Mouse (Mus musculus) embryonic fibroblast, embryonic 13.5 days (primary cell): ENCODE measurements around the gene Il1a. TPM values are rescaled to one million over a fixed set of nuclear protein-coding genes. Genes with fewer than 3 reads are reported as not detected.

Experiments used
- H3K27ac ChIP-seq: 2 replicates; pipeline ENCODE4 v1.5.1; 2012; ENCODE audit warnings: low read length, control low read depth, inconsistent platforms; ENCODE audit not compliant: insufficient read depth
- H3K4me1 ChIP-seq: 2 replicates; pipeline ENCODE4 v1.6.1; 2011; ENCODE audit warnings: low read length; ENCODE audit not compliant: control insufficient read depth, insufficient read depth
- H3K4me3 ChIP-seq: 2 replicates; pipeline ENCODE4 v1.5.1; 2011; ENCODE audit warnings: mild to moderate bottlenecking, control low read depth, low read length; ENCODE audit not compliant: insufficient read depth
- CTCF ChIP-seq: IDR thresholded peaks from 2 replicates; pipeline ENCODE4 v1.5.1; 2011; ENCODE audit warnings: mild to moderate bottlenecking, control low read depth, low read length, moderate library complexity, borderline replicate concordance; ENCODE audit not compliant: insufficient read depth
- POLR2A ChIP-seq: IDR thresholded peaks from 2 replicates; pipeline ENCODE4 v1.6.1; 2011; ENCODE audit warnings: low read depth, mild to moderate bottlenecking, control low read depth, low read length, moderate library complexity
- polyA plus RNA-seq: library from polyadenylated mRNA; stranded (reverse); fragments of >200 nt; gene quantifications from 2 replicates; pipeline ENCODE4 v1.2.4, GENCODE M21; 2011; ENCODE audit warnings: low read depth; ENCODE audit not compliant: missing spikeins, insufficient read length

Gene Il1a
- polyA plus RNA-seq, 1 experiment = not detected

GRCm38 (mm10) chr2:129253631-129253970, 56.2 kb downstream of the Il1a start:
- no peak overlapping the region for H3K27ac ChIP-seq

GRCm38 (mm10) chr2:129252836-129253630, 56.7 kb downstream of the Il1a start:
- TF ChIP-seq CTCF = no peak
- no peak for TF ChIP-seq POLR2A
- Histone ChIP-seq H3K4me3 (no peak overlapping the region), H3K27ac (no peak overlapping the region), H3K4me1 (no peaks in the 10 kb centered on the region)

More at GRCm38 (mm10) chr2:129253631-129253970, 56.2 kb downstream of the Il1a start:
- H3K4me3 ChIP-seq = no peak overlapping the region
- no peaks in the 10 kb centered on the region for H3K4me1 ChIP-seq
- TF ChIP-seq CTCF = no peak
- TF ChIP-seq POLR2A = no peak

Other genes starting within 250 kb of the Il1a start
- gene Ttl, start 244.0 kb downstream of the Il1a start, polyA plus RNA-seq = 13.0 and 16.5 TPM in 2 replicates
- 15.0 and 16.0 TPM in 2 replicates for gene Polr1b, start 209.0 kb downstream of the Il1a start, polyA plus RNA-seq
- gene Chchd5, start 180.3 kb downstream of the Il1a start, polyA plus RNA-seq = 15.2 and 18.2 TPM in 2 replicates
- 141 and 186 TPM in 2 replicates for gene Slc20a1, start 111.2 kb downstream of the Il1a start, polyA plus RNA-seq
- gene Ckap2l, start 12.8 kb downstream of the Il1a start, polyA plus RNA-seq = 27.5 and 46.8 TPM in 2 replicates
- not detected in 2 replicates for gene Il1b, start 61.2 kb upstream of the Il1a start, polyA plus RNA-seq
- gene F830045P16Rik, start 226.6 kb upstream of the Il1a start, polyA plus RNA-seq = not detected in 2 replicates